Mouse (Mus musculus) ES-Bruce4 (cell line): ENCODE data around the gene 1520401A03Rik. TPM values are rescaled to one million over a fixed set of nuclear protein-coding genes. Genes with fewer than 3 reads are reported as not detected.
A peak's percentile ranks its signal among the peaks of the same experiment; 100 is the strongest.

ENCODE experiments used
- H3K27ac ChIP-seq: 2 replicates; pipeline ENCODE4 v1.5.1; 2012; ENCODE audit warnings: low read length, inconsistent platforms; ENCODE audit not compliant: insufficient read depth
- H3K27me3 ChIP-seq: 2 replicates; pipeline ENCODE4 v1.6.1; 2012; ENCODE audit warnings: mild to moderate bottlenecking, low read length, inconsistent platforms; ENCODE audit not compliant: control insufficient read depth, poor library complexity, insufficient read depth, severe bottlenecking
- H3K36me3 ChIP-seq: 2 replicates; pipeline ENCODE4 v1.6.1; 2012; ENCODE audit warnings: inconsistent platforms, mild to moderate bottlenecking, low read length, moderate library complexity; ENCODE audit not compliant: control insufficient read depth, poor library complexity, insufficient read depth, severe bottlenecking
- H3K4me1 ChIP-seq: one replicate; pipeline ENCODE4 v1.8.1; 2011; ENCODE audit warnings: low read length; ENCODE audit not compliant: control insufficient read depth, insufficient read depth
- H3K4me3 ChIP-seq: 2 replicates; pipeline ENCODE4 v1.5.1; 2011; ENCODE audit warnings: low read depth, mild to moderate bottlenecking, low read length
- H3K9ac ChIP-seq: 2 replicates; pipeline ENCODE4 v1.6.1; 2012; ENCODE audit warnings: low read depth, mild to moderate bottlenecking, inconsistent platforms; ENCODE audit not compliant: poor library complexity, severe bottlenecking
- H3K9me3 ChIP-seq: replicated peaks from 2 replicates; pipeline ENCODE4 v1.6.1; 2012; ENCODE audit warnings: mild to moderate bottlenecking, low read length, inconsistent platforms; ENCODE audit not compliant: control insufficient read depth, poor library complexity, insufficient read depth, severe bottlenecking
- CTCF ChIP-seq: IDR thresholded peaks from one replicate; pipeline ENCODE4 v1.8.1; 2011; ENCODE audit warnings: low read depth, low read length
- EP300 ChIP-seq: IDR thresholded peaks from 2 replicates; pipeline ENCODE4 v1.6.1; 2011; ENCODE audit warnings: low read depth, low read length; ENCODE audit not compliant: insufficient read depth
- POLR2A ChIP-seq: IDR thresholded peaks from one replicate; pipeline ENCODE4 v1.8.1; 2011; ENCODE audit warnings: low read length; ENCODE audit not compliant: insufficient read depth
- polyA plus RNA-seq: library from polyadenylated mRNA; stranded (reverse); fragments of >200 nt; gene quantifications from 2 replicates; pipeline ENCODE4 v1.2.4, GENCODE M21; 2011; ENCODE audit warnings: low read depth; ENCODE audit not compliant: missing spikeins, insufficient read depth, insufficient read length

Gene 1520401A03Rik
- polyA plus RNA-seq, 1 experiment, result 4.1 TPM

DNA sequence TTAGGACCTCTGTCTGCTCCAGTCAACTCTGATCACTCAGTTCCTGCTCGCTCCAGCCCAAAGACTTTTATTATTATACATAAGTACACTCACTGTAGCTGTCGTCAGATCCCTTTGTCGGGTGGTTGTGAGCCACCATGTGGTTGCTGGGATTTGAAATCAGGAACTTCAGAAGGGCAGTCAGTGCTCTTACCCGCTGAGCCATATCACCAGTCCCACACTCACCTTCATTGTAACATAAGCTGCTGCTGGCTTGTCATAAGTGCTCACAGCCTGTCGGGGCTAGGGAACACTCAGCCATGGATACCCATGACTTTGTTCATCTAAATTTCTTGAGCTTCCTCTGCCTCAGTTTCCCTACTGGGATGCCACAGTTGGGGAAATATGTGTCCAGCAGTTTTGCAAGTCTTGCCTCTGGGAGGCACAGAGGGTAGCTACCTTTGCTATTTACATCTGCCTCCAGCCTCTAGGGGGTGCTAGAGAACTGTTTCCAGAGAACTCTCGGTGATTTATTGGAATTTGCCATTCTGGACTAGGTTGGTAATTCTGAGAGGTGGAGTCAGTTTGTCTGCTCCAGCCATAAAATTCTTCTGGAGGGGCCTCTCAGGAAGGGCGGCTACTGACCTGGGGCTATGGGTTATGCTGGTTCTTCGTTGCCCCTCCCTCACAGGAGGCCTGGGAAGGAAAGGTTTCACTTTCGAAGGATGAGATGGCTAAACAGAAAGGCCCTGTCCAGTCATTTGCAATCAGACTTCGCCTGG is 26.2 kb upstream of the 1520401A03Rik start:
- Histone ChIP-seq H3K27ac (no peak overlapping the region), H3K27me3 (no peaks in the 10 kb centered on the region; the same call in 1 of the 2 replicates)

DNA sequence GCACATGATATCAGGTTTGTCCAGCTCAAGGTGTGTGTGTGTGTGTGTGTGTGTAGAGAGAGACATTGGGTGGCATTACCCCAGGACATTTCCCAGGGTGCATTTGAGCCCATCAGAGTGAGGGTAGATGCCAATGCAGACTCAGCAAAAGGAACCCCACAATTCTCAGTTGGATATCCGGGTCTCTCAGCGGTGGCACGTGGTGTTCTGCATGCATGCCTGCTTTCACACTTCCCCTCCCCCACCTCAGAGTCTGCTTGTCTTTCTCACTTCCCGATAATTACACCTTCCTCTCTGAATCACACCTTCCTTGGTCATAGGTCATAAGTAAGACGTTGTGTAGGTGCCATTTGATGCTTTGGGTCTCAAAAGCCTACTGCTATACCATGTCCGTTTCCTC is 25.4 kb upstream of the 1520401A03Rik start:
- Histone ChIP-seq H3K27me3 (no peaks in the 10 kb centered on the region; the same call in 1 of the 2 replicates), H3K4me3 (no peak overlapping the region), H3K36me3 (no peaks in the 10 kb centered on the region), H3K27ac (no peak overlapping the region), H3K9me3 (no peaks in the 10 kb centered on the region), H3K4me1 (no peaks in the 10 kb centered on the region), H3K9ac (no peak overlapping the region)
- TF ChIP-seq POLR2A, result no peak
- TF ChIP-seq CTCF, result no peak
- no peak for TF ChIP-seq EP300

More for the DNA sequence above, 26.2 kb upstream of the 1520401A03Rik start:
- Histone ChIP-seq H3K4me3 (no peak overlapping the region), H3K4me1 (no peaks in the 10 kb centered on the region), H3K36me3 (no peaks in the 10 kb centered on the region), H3K9ac (no peak overlapping the region), H3K9me3 (no peaks in the 10 kb centered on the region)
- TF ChIP-seq EP300 (no peak), CTCF (peak; percentile 21), POLR2A (no peak)

DNA sequence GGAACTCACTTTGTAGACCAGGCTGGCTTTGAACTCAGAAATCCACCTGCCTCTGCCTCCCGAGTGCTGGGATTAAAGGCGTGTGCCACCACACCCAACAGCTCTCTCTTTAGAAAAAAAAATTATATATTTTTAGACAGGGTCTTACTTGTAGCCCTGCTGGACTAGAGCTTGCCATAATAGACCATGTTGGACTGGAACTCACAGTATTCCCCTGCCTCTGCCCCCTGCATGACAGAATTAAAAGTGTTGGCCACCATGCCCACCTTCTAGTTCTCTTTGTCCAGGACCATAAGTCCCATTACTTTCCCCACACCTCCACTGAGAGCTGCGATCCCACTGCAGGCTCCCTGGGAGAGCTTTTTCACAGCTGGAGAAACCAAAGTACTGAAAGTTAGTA is 24.9 kb upstream of the 1520401A03Rik start:
- no peaks in the 10 kb centered on the region for H3K9me3 ChIP-seq
- no peaks in the 10 kb centered on the region; the same call in 1 of the 2 replicates for H3K27me3 ChIP-seq
- H3K36me3 ChIP-seq, result no peaks in the 10 kb centered on the region
- no peak overlapping the region for H3K27ac ChIP-seq
- H3K4me3 ChIP-seq, result no peak overlapping the region
- no peak overlapping the region for H3K9ac ChIP-seq
- no peak for TF ChIP-seq CTCF
- TF ChIP-seq EP300, result no peak
- no peak for TF ChIP-seq POLR2A
- H3K4me1 ChIP-seq, result no peaks in the 10 kb centered on the region

DNA sequence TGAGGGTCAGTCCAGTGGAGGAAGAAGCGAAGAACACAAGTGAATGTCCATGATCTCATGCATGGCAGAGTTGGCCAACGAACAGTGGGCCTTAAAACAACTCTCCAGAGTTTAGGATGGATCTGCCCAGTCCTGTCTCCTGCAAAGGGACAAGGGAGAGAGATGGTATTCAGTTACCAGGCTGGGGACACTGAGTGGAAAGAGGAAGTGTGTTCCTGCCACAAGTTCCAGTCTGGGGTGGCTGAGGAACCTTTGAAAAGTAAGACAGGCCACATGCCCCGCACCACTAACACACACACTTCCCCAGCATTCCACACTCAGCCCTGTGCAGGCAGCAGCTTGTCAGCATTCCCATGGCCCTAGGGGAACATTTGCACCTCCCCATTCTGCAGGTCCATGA is 24.2 kb upstream of the 1520401A03Rik start:
- Histone ChIP-seq H3K9ac (no peak overlapping the region), H3K4me1 (no peaks in the 10 kb centered on the region), H3K27me3 (no peaks in the 10 kb centered on the region; the same call in 1 of the 2 replicates)

DNA sequence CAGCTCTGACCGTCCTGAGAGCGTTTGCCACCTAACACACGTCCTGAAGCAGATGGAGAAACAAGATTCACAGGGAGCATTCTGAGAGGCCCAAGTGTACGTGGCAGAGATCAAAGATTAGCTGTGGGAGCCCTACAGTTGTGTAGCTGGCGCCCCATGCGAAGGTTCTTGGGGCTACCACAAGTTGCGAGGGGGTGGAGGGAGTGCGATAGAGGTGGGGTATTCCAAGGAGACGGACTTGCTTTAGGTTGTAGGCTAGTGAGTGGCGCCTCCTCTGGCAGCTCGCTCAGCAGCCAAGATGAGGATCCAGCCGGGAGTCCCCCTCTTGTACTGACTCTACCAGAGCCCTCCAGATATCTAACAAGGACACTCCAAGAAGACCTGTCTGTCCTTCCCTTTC is 23.7 kb upstream of the 1520401A03Rik start:
- H3K9ac ChIP-seq, result peak overlapping the region; percentile 47
- no peaks in the 10 kb centered on the region for H3K4me1 ChIP-seq
- H3K36me3 ChIP-seq, result no peaks in the 10 kb centered on the region
- peak; percentile 70 for TF ChIP-seq CTCF
- TF ChIP-seq POLR2A, result no peak
- TF ChIP-seq EP300, result no peak
- H3K4me3 ChIP-seq, result peak overlapping the region; percentile 60
- no peaks in the 10 kb centered on the region; the same call in 1 of the 2 replicates for H3K27me3 ChIP-seq
- no peaks in the 10 kb centered on the region for H3K9me3 ChIP-seq
- no peak overlapping the region for H3K27ac ChIP-seq

More for the DNA sequence above, 24.2 kb upstream of the 1520401A03Rik start:
- Histone ChIP-seq H3K9me3 (no peaks in the 10 kb centered on the region), H3K27ac (no peak overlapping the region), H3K36me3 (no peaks in the 10 kb centered on the region), H3K4me3 (no peak overlapping the region)
- TF ChIP-seq POLR2A, result no peak
